Mouse (Mus musculus): ENCODE results near the gene Tuba3a.

Tuba3a gene

DNA sequence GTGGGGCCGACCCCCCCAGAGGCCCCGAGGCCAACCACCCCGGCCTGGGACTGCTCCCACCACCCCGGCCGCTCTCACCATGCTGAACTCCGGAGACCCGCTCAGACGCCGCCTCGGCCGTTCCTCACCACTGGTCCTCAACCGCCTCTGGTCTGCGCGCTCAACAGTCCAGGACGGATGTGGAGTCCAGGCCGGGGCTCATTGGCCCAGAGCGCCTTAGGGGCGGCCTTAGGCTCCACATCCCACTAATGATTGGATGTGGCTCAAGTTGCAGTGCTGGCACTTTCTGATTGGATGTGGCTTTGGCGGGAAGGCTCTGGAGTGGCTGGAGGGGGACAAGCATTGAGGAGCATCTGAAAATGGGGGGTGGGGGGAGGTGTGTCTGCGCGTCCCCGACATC lies at the start of gene Tuba3a:
Gene Tuba3a (minus strand): TSS at position 153 of the 400 bp plus-strand sequence.
- DNase-seq: no peak

- no peak for DNase-seq
Observed at GRCm38 (mm10) chr6:125334356-125334755, 48.5 kb upstream of the Tuba3a start.

- no peak for DNase-seq
Observed at GRCm38 (mm10) chr6:125333112-125333899, 47.5 kb upstream of the Tuba3a start.

GRCm38 (mm10) chr6:125330626-125331326 lies 44.9 kb upstream of the Tuba3a start:
- peak; percentile 73 to 80 for DNase-seq

DNA sequence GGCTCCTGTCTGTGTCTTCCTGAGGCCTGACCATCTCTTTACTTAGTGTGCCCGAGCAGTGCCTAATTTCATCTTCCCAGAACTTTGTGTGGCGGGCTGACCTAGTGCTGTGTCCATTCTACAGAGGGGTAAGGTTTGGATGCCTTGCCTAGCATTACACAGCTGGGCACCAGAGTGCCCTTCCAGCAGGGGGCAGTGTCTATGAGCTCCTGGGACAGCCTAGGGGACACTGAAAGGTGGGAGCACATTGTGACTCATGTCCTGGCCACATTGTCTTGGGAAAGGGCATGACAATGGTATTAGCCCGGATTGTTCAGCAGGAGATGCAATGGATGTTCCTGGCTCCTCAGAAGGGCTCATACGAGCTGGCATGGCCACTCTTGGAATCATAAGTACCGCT lies 42.4 kb upstream of the Tuba3a start:
- no peak for DNase-seq

GRCm38 (mm10) chr6:125325337-125325736 lies 39.5 kb upstream of the Tuba3a start:
- no peak for DNase-seq

DNA sequence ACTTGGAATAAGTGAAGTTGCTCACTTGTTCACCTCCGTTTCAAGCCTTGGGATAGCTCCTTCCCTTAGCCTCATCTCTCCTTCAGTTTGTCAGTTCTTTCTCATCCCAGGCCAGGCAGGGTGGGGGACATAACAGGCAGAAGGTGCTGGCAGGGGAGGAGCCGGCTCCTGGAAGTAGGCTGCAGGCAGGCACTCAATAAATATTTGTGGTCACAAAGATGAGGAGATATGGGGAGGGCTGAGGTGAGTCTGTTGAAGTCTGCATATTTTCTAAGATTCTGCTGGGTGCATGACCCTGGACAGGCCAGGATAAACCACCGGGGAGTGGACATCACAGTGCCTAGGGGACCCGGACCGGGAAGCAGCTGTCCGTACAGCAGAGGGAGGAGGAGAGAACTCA lies 37.7 kb upstream of the Tuba3a start:
- no peak for DNase-seq

DNA sequence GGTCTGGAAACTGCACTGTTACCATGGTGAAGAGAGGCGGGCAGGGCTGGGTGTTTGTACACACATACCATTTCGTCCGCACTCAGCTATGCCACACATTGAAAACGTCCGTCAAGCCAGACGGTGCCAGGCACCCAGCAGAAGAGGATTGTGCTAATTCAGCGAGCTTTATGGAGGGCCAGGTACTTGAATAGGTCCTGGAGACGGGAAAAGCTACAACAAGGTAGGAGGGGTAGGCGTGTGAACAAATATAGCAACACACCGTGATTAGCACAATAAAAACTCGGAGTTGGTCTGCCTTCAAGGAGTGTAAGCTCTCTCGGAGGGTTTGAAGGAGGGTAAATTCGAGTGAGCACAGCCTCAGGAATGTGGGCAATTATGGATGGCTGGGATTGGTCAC lies 37.0 kb upstream of the Tuba3a start:
- DNase-seq: no peak

DNA sequence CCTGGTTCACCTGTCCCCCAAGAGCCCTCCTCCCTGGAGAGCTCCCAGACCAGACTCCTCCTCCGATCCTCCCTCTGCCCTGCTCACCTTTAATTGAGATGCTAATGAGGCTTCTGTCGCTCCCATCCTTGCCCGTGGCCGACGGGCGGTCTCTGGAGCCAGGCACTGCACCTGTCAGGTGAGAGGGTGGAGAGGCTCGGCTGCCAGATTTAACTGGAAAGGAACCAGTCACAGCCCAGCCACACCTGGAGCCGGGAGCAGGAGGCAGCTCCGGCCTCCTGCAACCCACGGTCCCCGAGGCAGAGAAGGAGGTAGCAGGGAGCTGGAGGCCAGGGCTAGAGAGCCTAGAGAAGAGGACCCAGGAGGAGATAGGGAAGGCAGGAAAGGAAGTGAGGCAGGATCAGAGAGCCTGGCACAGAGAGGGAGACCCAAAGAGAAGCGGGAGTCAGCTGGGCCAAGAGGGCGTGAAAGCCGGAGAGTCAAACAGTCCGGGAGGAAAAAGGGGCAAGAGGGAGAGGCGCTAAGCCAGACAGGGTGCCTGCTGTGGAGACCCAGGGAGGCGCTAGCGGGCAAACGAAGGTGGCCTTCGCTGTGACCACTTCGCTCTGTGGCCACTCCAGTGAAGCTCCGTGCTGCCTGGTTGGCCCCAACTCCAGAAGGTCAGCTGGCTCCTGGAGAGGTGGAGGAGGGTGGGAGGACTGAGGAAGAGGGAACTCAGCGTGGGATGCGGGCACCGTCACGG lies 35.4 kb upstream of the Tuba3a start:
- peak in 1 of 2 experiments; percentile 31 for DNase-seq

- DNase-seq: no peak
Observed at GRCm38 (mm10) chr6:125320323-125320722, 34.5 kb upstream of the Tuba3a start, which contains the start of gene Scnn1a. Gene Scnn1a (plus strand): TSS chr6:125320659.

DNA sequence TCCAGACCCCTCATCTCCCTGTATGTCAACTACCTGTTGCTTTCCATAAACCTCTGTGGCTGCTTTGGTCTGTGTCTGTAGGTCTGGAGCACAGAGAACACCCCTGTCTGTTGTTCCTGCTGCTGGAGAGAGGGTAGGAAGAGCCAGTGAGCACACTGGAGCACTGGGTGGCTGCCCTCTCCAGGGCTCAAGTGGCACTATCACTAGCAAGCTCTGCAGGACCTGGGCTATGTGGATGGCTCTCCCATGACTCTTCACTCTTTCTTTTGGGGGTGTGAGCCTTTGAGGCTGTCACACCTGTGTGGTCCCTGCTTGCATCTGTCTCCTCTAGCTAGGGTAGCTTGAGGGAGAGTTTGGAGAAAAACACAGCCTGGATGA lies 34.1 kb upstream of the Tuba3a start:
- DNase-seq: no peak

GRCm38 (mm10) chr6:125318981-125319918 lies 33.4 kb upstream of the Tuba3a start:
- DNase-seq: no peak

- DNase-seq: no peak
Observed at GRCm38 (mm10) chr6:125317077-125317476, 31.2 kb upstream of the Tuba3a start.

GRCm38 (mm10) chr6:125314746-125315145 lies 28.9 kb upstream of the Tuba3a start:
- DNase-seq: no peak

DNA sequence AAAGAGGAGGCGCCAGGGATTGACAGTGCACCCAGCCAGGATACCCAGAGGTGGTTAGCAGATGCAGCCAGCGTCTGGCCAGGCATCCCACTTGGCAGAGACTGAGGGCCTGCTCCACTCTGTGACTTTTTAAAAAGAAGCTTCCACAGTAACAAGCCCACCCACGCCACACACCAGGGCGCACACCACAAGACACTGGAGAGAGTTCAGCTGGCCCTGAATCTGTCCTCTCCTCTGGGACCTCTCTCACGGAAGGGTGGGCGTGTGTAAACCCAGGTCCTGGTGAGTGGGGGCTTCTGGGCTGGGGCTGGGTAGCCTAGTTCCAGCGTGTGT lies 28.4 kb upstream of the Tuba3a start:
- no peak for DNase-seq

DNA sequence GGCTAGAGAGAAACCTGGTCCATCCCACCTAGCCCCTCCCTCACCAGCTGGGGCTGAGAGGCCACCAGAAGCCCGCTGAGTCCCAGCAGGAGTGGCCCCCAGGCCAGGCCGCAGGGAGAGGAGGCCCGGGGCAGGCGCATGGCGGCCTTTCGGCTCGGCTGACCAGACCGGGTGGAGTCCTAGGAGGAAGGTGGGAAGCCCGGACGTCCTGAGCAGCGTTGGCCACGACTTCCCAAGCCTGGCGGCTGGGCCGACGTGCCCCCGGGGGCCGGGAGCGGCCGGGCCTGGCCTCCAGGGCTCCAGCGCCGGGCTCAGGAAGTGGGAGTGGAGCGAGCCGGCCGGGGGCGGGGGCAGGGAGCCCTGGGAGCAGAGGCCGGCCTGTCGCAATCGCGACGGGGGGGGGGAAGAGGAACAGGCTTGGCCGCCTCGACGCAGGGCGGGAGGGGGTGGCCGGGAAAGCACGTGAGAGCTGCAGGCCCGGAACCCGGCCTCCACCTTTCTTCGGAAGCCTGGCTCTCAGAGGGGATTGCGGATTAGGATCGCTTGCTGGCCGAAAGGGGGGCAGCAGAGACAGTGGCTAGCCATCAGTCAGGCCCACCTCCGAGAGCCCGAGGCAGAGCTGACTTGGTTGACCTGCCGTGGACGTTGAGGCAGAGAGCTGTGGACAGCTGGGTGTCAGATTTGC lies 27.8 kb upstream of the Tuba3a start, which contains the start of gene Ltbr:
Gene Ltbr (minus strand): TSS at position 340 of the 685 bp plus-strand sequence.
- DNase-seq: peak; percentile 70 to 77

GRCm38 (mm10) chr6:125312581-125313355 lies 26.9 kb upstream of the Tuba3a start:
- no peak for DNase-seq

- no peak for DNase-seq
Observed at GRCm38 (mm10) chr6:125312171-125312570, 26.3 kb upstream of the Tuba3a start.

DNA sequence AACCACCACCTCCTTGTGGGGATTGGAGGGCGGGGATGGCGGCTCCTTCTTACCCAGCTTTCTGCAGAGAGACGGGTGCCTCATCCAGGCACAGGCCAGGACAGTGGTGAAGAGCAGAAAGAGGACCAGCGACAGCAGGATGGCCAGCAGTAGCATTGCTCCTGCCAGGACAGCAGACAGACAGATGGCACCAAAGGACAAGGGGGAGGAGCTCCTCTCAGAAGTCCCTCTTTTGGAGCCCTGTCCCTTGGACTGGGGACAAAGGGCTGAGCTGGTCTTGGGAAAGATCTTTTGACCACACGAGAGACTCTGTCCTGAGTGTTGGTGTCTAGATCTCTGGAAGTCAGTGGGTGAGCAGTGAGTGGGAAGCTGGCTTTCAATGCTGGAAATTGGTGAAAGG lies 23.6 kb upstream of the Tuba3a start:
- DNase-seq: peak; percentile 60 to 72

GRCm38 (mm10) chr6:125308921-125309320 lies 23.1 kb upstream of the Tuba3a start:
- peak; percentile 45 to 62 for DNase-seq

GRCm38 (mm10) chr6:125307091-125307490 lies 21.2 kb upstream of the Tuba3a start:
- peak; percentile 38 to 42 for DNase-seq
